Mouse (Mus musculus) kidney, postnatal 0 days (tissue): Measurements from ENCODE around the gene Ppp3ca. TPM values are rescaled to one million over a fixed set of nuclear protein-coding genes. Genes with fewer than 3 reads are reported as not detected.

Experiments used
- ATAC-seq: fragments of 200-750 bp; cut with Nextera tagmentation; replicated peaks from 2 replicates; pipeline ENCODE4 v1.8.0; 2017; ENCODE audit warnings: low read depth, moderate number of reproducible peaks, moderate TSS enrichment, moderate library complexity; ENCODE audit not compliant: low FRiP score
- DNase-seq: peaks from one replicate; pipeline ENCODE4 v3.0.0-alpha.2; 2016; ENCODE audit warnings: low spot score
- H3K27ac ChIP-seq: fragments of 300-500 bp; sonication (generic); 2 replicates; pipeline ENCODE4 v1.5.1; 2014; ENCODE audit warnings: mild to moderate bottlenecking
- H3K27me3 ChIP-seq: fragments of 300-500 bp; sonication (generic); 2 replicates; pipeline ENCODE4 v1.6.1; 2014; ENCODE audit warnings: low read length, mixed read lengths; ENCODE audit not compliant: insufficient read depth
- H3K36me3 ChIP-seq: fragments of 300-500 bp; sonication (generic); 2 replicates; pipeline ENCODE4 v1.6.1; 2014; ENCODE audit warnings: low read length, mixed read lengths; ENCODE audit not compliant: insufficient read depth
- H3K4me1 ChIP-seq: fragments of 300-500 bp; sonication (generic); replicated peaks from 2 replicates; pipeline ENCODE4 v1.6.1; 2014; ENCODE audit warnings: antibody characterized with exemption, low read length, mixed read lengths; ENCODE audit not compliant: insufficient read depth
- H3K4me2 ChIP-seq: fragments of 300-500 bp; sonication (generic); 2 replicates; pipeline ENCODE4 v1.6.1; 2014; ENCODE audit warnings: mild to moderate bottlenecking, low read length, moderate library complexity, mixed read lengths
- H3K4me3 ChIP-seq: fragments of 300-500 bp; sonication (generic); replicated peaks from 2 replicates; pipeline ENCODE4 v1.5.1; 2014; ENCODE audit warnings: low read depth, low read length
- H3K9ac ChIP-seq: fragments of 300-500 bp; sonication (generic); 2 replicates; pipeline ENCODE4 v1.6.1; 2014; ENCODE audit warnings: low read depth, low read length
- H3K9me3 ChIP-seq: fragments of 300-500 bp; sonication (generic); replicated peaks from 2 replicates; pipeline ENCODE4 v1.6.1; 2016; ENCODE audit warnings: low read length, inconsistent platforms, mixed read lengths
- CTCF ChIP-seq: IDR thresholded peaks from 2 replicates; pipeline ENCODE4 v1.5.1; 2016; ENCODE audit warnings: antibody characterized with exemption, low read depth, mild to moderate bottlenecking, moderate library complexity
- WGBS: fragments of 180-500 bp; shearing (Covaris S2); extraction: QIAGEN DNeasy Blood & Tissue Kit; methylation state at CpG from one replicate; pipeline ENCODE4 v1.1.7; 2014; 5-methylcytosine and 5-hydroxymethylcytosine counted together
- polyA plus RNA-seq: library from polyadenylated mRNA; unstranded; fragments of >200 nt; fragmentation: Nextera tagmentation; extraction: Ambion mirVana; gene quantifications from 2 replicates; pipeline ENCODE4 v1.2.1, GENCODE M21; 2015

The Ppp3ca gene
- 60.7 and 66.1 TPM in 2 replicates for polyA plus RNA-seq

GRCm38 (mm10) chr3:136670110-136670359 is at the start of gene Ppp3ca:
Ppp3ca (plus strand) TSS chr3:136670124.
- DNase-seq (no peak), ATAC-seq (no peak)
- peak within 1 kb of the TSS; percentile 88 for H3K4me2 ChIP-seq
- H3K27me3 ChIP-seq: no peaks in the 10 kb centered on the region
- no peaks in the 10 kb centered on the region for H3K9me3 ChIP-seq
- no peak for TF ChIP-seq CTCF
- H3K36me3 ChIP-seq: no peaks in the 10 kb centered on the region
- under 1% methylated on average over 30 of the region's 43 CpGs for WGBS
- H3K4me3 ChIP-seq: peak within 1 kb of the TSS; percentile 93
- H3K27ac ChIP-seq: peak within 1 kb of the TSS; percentile 97
- peak within 1 kb of the TSS; percentile 92 for H3K9ac ChIP-seq
- no peaks in the 10 kb centered on the region; the same call in 1 of the 2 replicates for H3K4me1 ChIP-seq

GRCm38 (mm10) chr3:136640544-136641230 is 29.2 kb upstream of the Ppp3ca start:
- no peak overlapping the region for H3K27ac ChIP-seq
- no peak for TF ChIP-seq CTCF
- H3K27me3 ChIP-seq: no peaks in the 10 kb centered on the region
- 80% methylated on average over 5 of the region's 5 CpGs for WGBS
- H3K9me3 ChIP-seq: no peaks in the 10 kb centered on the region
- no peak overlapping the region for H3K4me2 ChIP-seq
- H3K4me3 ChIP-seq: no peak overlapping the region
- no peak overlapping the region for H3K9ac ChIP-seq
- no peak for DNase-seq
- no peaks in the 10 kb centered on the region for H3K4me1 ChIP-seq
- no peak for ATAC-seq
- H3K36me3 ChIP-seq: no peaks in the 10 kb centered on the region

GRCm38 (mm10) chr3:136650966-136651365 is 19.0 kb upstream of the Ppp3ca start:
- DNase-seq: peak; percentile 35
- WGBS: 46% methylated on average over 4 of the region's 4 CpGs
- Histone ChIP-seq H3K27me3 (no peaks in the 10 kb centered on the region), H3K36me3 (no peaks in the 10 kb centered on the region), H3K4me1 (no peaks in the 10 kb centered on the region), H3K9me3 (no peaks in the 10 kb centered on the region), H3K9ac (no peak overlapping the region), H3K27ac (no peak overlapping the region), H3K4me2 (no peak overlapping the region), H3K4me3 (no peak overlapping the region)
- no peak for ATAC-seq
- no peak for TF ChIP-seq CTCF

- WGBS: 41% methylated on average over 6 of the region's 6 CpGs
- no peak for DNase-seq
- no peak overlapping the region for H3K27ac ChIP-seq
- H3K4me2 ChIP-seq: no peak overlapping the region
- H3K27me3 ChIP-seq: no peaks in the 10 kb centered on the region
- no peak for TF ChIP-seq CTCF
- no peaks in the 10 kb centered on the region for H3K9me3 ChIP-seq
- no peaks in the 10 kb centered on the region for H3K36me3 ChIP-seq
- ATAC-seq: no peak
- H3K9ac ChIP-seq: no peak overlapping the region
- no peaks in the 10 kb centered on the region for H3K4me1 ChIP-seq
- no peak overlapping the region for H3K4me3 ChIP-seq
These were observed 18.4 kb upstream of the Ppp3ca start for GRCm38 (mm10) chr3:136651496-136651895.

- no peaks in the 10 kb centered on the region for H3K4me1 ChIP-seq
- no peak for TF ChIP-seq CTCF
- H3K27me3 ChIP-seq: no peaks in the 10 kb centered on the region
- WGBS: 72% methylated on average over 3 of the region's 3 CpGs
- no peak overlapping the region for H3K9ac ChIP-seq
- no peaks in the 10 kb centered on the region for H3K9me3 ChIP-seq
- H3K4me2 ChIP-seq: no peak overlapping the region
- H3K36me3 ChIP-seq: no peaks in the 10 kb centered on the region
- H3K4me3 ChIP-seq: no peak overlapping the region
- ATAC-seq (no peak), DNase-seq (no peak)
- no peak overlapping the region for H3K27ac ChIP-seq
These were observed 13.4 kb upstream of the Ppp3ca start for GRCm38 (mm10) chr3:136656460-136657035.

- Histone ChIP-seq H3K9me3 (0 out of 2 replicates have a peak, but pooled peaks cover under 1% of the 10 kb centered on the region), H3K27me3 (no peaks in the 10 kb centered on the region), H3K36me3 (no peaks in the 10 kb centered on the region), H3K4me1 (no peaks in the 10 kb centered on the region), H3K4me3 (no peak overlapping the region), H3K27ac (no peak overlapping the region), H3K4me2 (no peak overlapping the region), H3K9ac (no peak overlapping the region)
- no peak for TF ChIP-seq CTCF
- DNase-seq (no peak), ATAC-seq (no peak)
- WGBS: 84% methylated on average over 2 of the region's 2 CpGs
These were observed 11.2 kb upstream of the Ppp3ca start for GRCm38 (mm10) chr3:136658681-136659080.
